Mouse (Mus musculus) small intestine, adult 2 months (tissue): ENCODE measurements at regions not wholly inside any gene's neighbourhood (a gene's known extent, or its start where the extent isn't known, plus 50 kb on each side); places are given as distances from the start of the nearest gene placed in this dataset.

Experiments
- CTCF ChIP-seq: fragments of 200-500 bp; IDR thresholded peaks from 2 replicates; pipeline ENCODE4 v1.5.1; 2012; ENCODE audit warnings: low read depth, mild to moderate bottlenecking, control low read depth, inconsistent platforms, low read length, moderate library complexity, mixed read lengths; ENCODE audit not compliant: insufficient replicate concordance, insufficient read length; ENCODE audit errors: extremely low read depth
- POLR2A ChIP-seq: fragments of 200-500 bp; IDR thresholded peaks from 2 replicates; pipeline ENCODE4 v1.6.1; 2012; ENCODE audit warnings: low read depth, mild to moderate bottlenecking, control low read depth, inconsistent platforms, low read length, moderate library complexity

- TF ChIP-seq POLR2A (no peak), CTCF (no peak)
Observed at GRCm38 (mm10) chr1:81618880-81619279, 542.1 kb downstream of the Nyap2 start.
